Mouse (Mus musculus) hindbrain, embryonic 16.5 days (tissue): ENCODE data around the gene Zfp872. TPM values are rescaled to one million over a fixed set of nuclear protein-coding genes. Genes with fewer than 3 reads are reported as not detected.
"Not testable (repeated sequence)": the region's sequence is repeated elsewhere in the genome, so short reads cannot be mapped to it uniquely, and the experiment has no call there.

Experiments used
- ATAC-seq: fragments of 200-750 bp; cut with Nextera tagmentation; 2 replicates; pipeline ENCODE4 v1.8.0; 2017; ENCODE audit warnings: moderate TSS enrichment, moderate library complexity
- H3K27ac ChIP-seq: fragments of 300-500 bp; sonication (generic); 2 replicates; pipeline ENCODE4 v1.5.1; 2014; ENCODE audit warnings: low read depth, mild to moderate bottlenecking, control low read depth, low read length, moderate library complexity
- H3K27me3 ChIP-seq: fragments of 300-500 bp; sonication (generic); replicated peaks from 2 replicates; pipeline ENCODE4 v1.6.1; 2014; ENCODE audit warnings: low read length; ENCODE audit not compliant: control insufficient read depth, insufficient read depth
- H3K36me3 ChIP-seq: fragments of 300-500 bp; sonication (generic); 2 replicates; pipeline ENCODE4 v1.6.1; 2014; ENCODE audit warnings: mild to moderate bottlenecking, low read length, moderate library complexity, mixed read lengths; ENCODE audit not compliant: control insufficient read depth, insufficient read depth
- H3K4me1 ChIP-seq: fragments of 300-500 bp; sonication (generic); 2 replicates; pipeline ENCODE4 v1.6.1; 2014; ENCODE audit warnings: low read depth, low read length; ENCODE audit not compliant: control insufficient read depth, insufficient read depth
- H3K4me2 ChIP-seq: fragments of 300-500 bp; sonication (generic); 2 replicates; pipeline ENCODE4 v1.6.1; 2014; ENCODE audit warnings: mild to moderate bottlenecking, low read length, control low read depth, moderate library complexity
- H3K4me3 ChIP-seq: fragments of 300-500 bp; sonication (generic); 2 replicates; pipeline ENCODE4 v1.5.1; 2014; ENCODE audit warnings: mild to moderate bottlenecking, low read length, control low read depth, moderate library complexity
- H3K9ac ChIP-seq: fragments of 300-500 bp; sonication (generic); 2 replicates; pipeline ENCODE4 v1.6.1; 2014; ENCODE audit warnings: low read depth, mild to moderate bottlenecking, control low read depth, low read length, moderate library complexity
- H3K9me3 ChIP-seq: fragments of 300-500 bp; sonication (generic); 2 replicates; pipeline ENCODE4 v1.6.1; 2014; ENCODE audit warnings: mild to moderate bottlenecking, low read length, moderate library complexity; ENCODE audit not compliant: control insufficient read depth
- WGBS: fragments of 180-500 bp; shearing (Covaris S2); extraction: QIAGEN DNeasy Blood & Tissue Kit; methylation state at CpG from one replicate; pipeline ENCODE4 v1.1.7; 2014; 5-methylcytosine and 5-hydroxymethylcytosine counted together
- polyA plus RNA-seq: library from polyadenylated mRNA; unstranded; fragments of >200 nt; fragmentation: Nextera tagmentation; extraction: Ambion mirVana; gene quantifications from 2 replicates; pipeline ENCODE4 v1.2.1, GENCODE M21; 2015

Zfp872 gene
- polyA plus RNA-seq, 1 experiment from 2014 or later: 1.1 TPM

DNA sequence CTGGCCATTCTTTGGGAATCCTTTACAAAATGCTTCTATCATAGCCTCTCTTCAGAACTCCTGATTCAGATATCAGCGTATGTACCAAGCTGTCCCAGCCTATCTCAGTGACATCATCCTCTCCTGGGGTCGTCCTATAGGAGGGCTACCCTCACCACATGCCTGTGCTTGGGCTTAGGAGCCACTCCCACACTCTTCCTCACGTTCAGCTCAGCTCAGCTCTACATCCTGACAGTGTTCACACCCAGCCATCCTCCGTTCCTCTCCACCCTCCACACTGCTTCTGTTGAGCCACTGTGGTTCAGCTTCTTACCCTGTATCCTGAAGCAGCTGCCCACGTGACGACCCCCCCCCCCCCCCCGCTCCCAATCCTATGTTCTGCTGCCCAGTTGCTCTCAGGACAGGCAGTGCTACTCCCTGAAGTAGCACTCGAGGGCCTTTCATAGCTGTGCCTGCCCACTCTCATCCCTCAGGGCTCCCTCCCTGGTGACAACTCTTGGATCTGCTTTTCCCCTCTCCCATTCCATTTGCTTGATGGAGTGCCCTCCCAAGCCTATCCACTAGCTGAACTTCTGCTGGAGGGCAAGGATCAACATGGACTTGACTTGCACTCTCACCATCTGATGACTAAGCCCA is 30.1 kb downstream of the Zfp872 start:
- no peaks in the 10 kb centered on the region for H3K4me1 ChIP-seq
- no peaks in the 10 kb centered on the region for H3K36me3 ChIP-seq
- H3K4me3 ChIP-seq: no peak overlapping the region
- no peak overlapping the region for H3K27ac ChIP-seq
- H3K9ac ChIP-seq: no peak overlapping the region
- no peak for ATAC-seq
- 58% methylated on average over 5 of the region's 8 CpGs for WGBS
- H3K27me3 ChIP-seq: no peaks in the 10 kb centered on the region
- H3K4me2 ChIP-seq: no peak overlapping the region
- H3K9me3 ChIP-seq: no peaks in the 10 kb centered on the region

DNA sequence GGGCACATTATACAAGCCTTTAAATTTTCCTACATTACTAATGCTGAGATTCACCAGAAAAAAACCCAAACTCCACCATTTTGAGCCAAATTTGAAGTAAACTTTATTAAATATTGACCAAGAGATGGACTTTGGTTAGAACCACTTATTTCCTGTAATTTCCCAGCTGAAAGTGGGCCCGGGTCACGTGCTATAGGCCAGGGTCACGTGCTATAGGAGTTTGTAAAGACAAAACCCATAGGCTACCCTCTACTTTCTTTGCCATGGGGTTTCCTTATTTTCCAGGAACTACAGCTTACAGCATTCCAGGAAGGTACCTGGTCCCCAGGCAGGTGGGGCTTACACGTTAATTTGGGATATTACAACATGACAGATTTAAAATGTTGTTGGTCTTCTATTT is 36.2 kb downstream of the Zfp872 start:
- no peaks in the 10 kb centered on the region for H3K36me3 ChIP-seq
- H3K4me2 ChIP-seq: no peak overlapping the region
- 94% methylated on average over 4 of the region's 4 CpGs for WGBS
- no peak for ATAC-seq
- no peak overlapping the region for H3K9ac ChIP-seq
- no peaks in the 10 kb centered on the region for H3K9me3 ChIP-seq
- no peak overlapping the region for H3K4me3 ChIP-seq
- H3K27ac ChIP-seq: no peak overlapping the region
- no peaks in the 10 kb centered on the region for H3K4me1 ChIP-seq
- no peaks in the 10 kb centered on the region for H3K27me3 ChIP-seq

DNA sequence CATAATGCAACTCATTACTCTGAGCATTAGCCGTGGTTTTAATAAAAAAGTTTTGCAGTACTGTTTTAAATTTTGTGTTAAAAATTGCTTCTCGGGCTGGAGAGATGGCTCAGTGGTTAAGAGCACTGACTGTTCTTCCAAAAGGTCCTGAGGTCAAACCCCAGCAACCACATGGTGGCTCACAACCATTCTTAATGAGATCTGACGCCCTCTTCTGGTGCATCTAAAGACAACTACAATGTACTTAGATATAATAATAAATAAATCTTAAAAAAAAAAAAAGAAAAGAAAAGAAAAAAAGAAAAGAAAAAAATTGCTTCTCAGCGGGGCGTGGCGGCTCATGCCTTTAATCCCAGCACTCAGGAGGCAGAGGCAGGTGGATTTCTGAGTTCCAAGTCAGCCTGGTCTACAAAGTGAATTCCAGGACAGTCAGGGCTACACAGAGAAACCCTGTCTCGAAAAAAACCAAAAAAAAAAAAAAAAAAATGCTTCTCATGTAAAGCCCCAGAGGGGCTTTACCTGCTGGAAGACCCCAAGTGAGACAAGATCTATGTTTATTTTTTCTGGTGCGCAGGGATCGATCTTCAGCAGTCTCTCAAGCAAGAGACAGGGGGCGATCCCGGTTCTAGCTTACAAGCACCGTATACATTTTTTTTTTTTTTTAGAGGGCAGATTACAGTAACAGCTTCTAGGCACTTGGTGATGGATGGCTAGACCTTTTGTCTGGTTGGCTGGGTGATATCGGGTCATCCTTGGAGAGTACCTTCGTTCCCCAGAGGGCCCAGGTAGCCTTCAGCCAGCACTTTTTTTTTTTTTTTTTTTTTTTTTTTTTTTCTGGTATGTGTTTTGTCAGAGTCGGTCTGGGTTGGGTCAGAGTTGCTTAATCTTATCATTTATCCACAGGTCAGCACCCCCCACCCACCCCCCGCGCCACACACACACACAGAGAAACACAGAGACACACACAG is 36.9 kb downstream of the Zfp872 start:
- Histone ChIP-seq H3K36me3 (no peaks in the 10 kb centered on the region), H3K9me3 (no peaks in the 10 kb centered on the region), H3K4me2 (peak overlapping the region; percentile 75), H3K4me1 (no peaks in the 10 kb centered on the region), H3K27ac (no peak overlapping the region), H3K4me3 (peak overlapping the region; percentile 88), H3K9ac (peak overlapping the region; percentile 86; the same call in 1 of the 2 replicates), H3K27me3 (no peaks in the 10 kb centered on the region)
- 24% methylated on average over 17 of the region's 17 CpGs for WGBS
- peak; percentile 65 for ATAC-seq

DNA sequence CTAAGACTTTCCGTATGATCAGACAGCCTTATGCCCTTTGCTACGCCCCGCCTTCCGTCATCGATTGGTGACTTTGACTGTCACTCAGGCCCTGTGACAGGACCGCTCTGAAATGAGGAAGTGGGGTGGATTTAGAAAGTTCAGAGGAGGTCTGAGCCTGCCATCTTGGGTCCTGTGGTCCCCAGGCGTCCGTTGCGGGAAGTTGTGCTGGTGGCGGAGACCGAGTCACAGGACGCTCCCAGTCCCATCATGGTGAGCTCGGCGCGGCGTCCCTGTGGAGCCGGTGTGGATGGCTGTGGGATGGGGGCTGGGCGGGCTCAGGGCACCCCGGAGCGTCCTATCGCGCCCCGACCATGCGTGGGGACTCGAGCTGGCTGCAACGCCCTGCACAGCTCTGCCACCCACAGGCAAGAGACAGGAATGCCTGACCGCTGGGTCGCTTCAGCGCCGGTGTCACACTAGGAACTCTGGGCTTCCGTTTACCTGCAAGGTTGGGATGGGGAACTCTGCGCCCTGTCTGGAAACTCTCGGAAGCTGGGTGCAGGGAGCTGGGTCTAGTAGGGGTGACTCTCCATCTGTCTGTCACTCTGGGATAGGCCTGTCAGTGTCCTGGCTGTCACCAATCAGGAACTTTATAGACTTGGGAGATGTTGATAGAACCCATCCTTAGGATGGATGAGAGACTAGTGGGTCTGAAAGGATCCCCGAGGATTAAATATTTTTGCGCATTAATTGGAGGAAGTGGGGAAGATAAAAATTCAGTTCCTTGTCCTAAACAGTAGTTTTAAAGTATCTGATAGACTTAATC is 37.9 kb downstream of the Zfp872 start, which contains the start of gene Zfp809:
Gene Zfp809, plus strand, starts transcription at position 134 of the 808 bp plus-strand sequence.
- Histone ChIP-seq H3K4me2 (peak within 1 kb of the TSS; percentile 75), H3K4me3 (peak within 1 kb of the TSS; percentile 88), H3K27ac (peak within 1 kb of the TSS; percentile 89), H3K9me3 (no peaks in the 10 kb centered on the region), H3K9ac (peak within 1 kb of the TSS; percentile 86), H3K4me1 (no peaks in the 10 kb centered on the region), H3K27me3 (no peaks in the 10 kb centered on the region), H3K36me3 (no peaks in the 10 kb centered on the region)
- peak; percentile 100 for ATAC-seq
- 3% methylated on average over 27 of the region's 35 CpGs for WGBS

DNA sequence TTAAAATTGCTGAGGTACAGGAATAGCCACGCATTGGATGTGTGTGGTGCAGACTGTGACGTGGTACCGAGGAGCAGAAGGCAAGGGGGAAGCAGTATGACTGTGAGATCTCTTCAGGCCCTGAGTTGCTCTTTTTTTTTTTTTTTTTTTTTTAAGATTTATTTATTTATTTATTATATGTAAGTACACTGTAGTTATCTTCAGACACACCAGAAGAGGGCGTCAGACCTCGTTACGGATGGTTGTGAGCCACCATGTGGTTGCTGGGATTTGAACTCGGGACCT is 38.4 kb downstream of the Zfp872 start:
- H3K27me3 ChIP-seq, H3K9me3 ChIP-seq, H3K27ac ChIP-seq, ATAC-seq, H3K9ac ChIP-seq, H3K36me3 ChIP-seq, H3K4me1 ChIP-seq: not testable (repeated sequence)
- H3K4me2 ChIP-seq: peak overlapping the region; percentile 75
- peak overlapping the region; percentile 88 for H3K4me3 ChIP-seq
- 71% methylated on average over 7 of the region's 7 CpGs for WGBS

DNA sequence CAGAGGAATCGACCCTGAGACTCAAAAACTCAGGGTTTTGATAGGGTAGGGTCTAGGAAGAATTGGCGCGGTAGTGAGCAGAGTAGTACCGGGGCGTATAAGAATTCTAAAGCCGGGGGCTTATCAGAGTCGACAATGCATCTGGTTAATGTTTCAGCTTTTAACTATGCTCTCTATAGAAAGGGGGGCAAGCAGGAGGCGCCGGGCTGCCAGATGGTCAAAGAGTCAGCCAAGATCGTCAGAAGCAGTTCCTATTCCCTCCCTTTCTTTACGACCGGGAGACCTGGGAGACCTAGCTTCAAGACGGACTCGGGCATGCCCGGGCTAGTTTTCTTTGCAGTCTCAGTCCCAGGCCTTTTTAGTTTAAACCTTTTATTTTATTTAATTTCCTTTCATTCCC is 39.0 kb downstream of the Zfp872 start:
- Histone ChIP-seq H3K4me3 (no peak overlapping the region), H3K36me3 (no peaks in the 10 kb centered on the region), H3K27ac (no peak overlapping the region), H3K4me2 (no peak overlapping the region), H3K9ac (no peak overlapping the region), H3K4me1 (no peaks in the 10 kb centered on the region), H3K27me3 (no peaks in the 10 kb centered on the region), H3K9me3 (no peaks in the 10 kb centered on the region)
- ATAC-seq: no peak
- WGBS: 80% methylated on average over 15 of the region's 15 CpGs

DNA sequence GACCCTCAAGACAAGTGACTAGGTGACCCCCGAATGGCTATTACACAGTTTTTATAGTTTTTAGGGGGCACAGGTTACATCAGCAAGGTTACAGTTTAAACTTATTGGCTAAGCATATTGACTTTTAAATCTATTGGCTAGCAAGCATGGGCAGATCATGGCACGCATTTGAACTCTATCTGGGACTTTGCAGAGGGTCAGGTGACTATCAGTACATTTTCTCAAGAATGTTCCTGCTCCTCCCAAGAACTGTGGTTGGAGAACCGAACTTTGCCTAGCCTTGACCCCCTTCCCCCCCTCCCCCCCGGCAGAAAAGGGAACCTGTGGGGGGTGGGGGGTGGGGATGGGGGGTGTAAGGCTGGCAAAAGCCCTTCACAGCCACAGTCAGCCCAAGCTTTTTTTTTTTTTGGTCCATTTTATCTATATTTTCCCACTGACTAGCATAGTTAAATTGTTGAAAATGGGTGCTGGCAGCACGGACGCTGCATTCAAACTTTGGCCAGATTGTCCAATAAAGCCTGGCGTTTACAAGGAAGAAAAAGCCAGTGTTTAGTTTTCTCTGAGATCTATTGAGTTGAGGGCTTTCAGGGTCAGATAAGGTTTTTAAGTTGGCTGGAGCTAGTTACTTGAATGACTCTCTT is 41.6 kb downstream of the Zfp872 start:
- Histone ChIP-seq H3K4me1 (no peaks in the 10 kb centered on the region), H3K9me3 (no peaks in the 10 kb centered on the region), H3K4me2 (no peak overlapping the region), H3K36me3 (no peaks in the 10 kb centered on the region), H3K9ac (no peak overlapping the region), H3K4me3 (no peak overlapping the region), H3K27ac (no peak overlapping the region), H3K27me3 (no peaks in the 10 kb centered on the region)
- 92% methylated on average over 7 of the region's 7 CpGs for WGBS
- ATAC-seq: no peak

DNA sequence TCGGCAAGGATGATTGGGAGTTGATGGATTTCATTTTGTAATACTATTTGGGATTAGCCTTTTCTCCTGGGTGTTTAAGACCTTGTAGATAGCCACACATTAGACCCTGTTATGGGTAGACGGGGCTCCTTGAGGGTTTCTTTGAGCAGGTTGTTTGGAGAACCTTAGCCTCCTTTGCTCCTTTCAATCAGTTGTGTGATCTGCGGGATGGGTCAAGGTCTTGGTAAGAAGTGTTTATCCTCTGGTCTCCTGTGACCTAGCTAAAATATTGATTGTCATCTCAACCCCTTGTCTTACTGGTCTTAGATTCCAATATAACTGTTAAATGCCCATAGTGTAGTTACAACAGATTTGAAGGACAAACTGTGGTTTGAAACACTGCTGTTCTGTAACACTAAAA is 42.2 kb downstream of the Zfp872 start:
- no peak for ATAC-seq
- H3K9ac ChIP-seq: no peak overlapping the region
- no peaks in the 10 kb centered on the region for H3K27me3 ChIP-seq
- no peaks in the 10 kb centered on the region for H3K4me1 ChIP-seq
- H3K36me3 ChIP-seq: no peaks in the 10 kb centered on the region
- no peaks in the 10 kb centered on the region for H3K9me3 ChIP-seq
- H3K4me3 ChIP-seq: no peak overlapping the region
- H3K27ac ChIP-seq: no peak overlapping the region
- H3K4me2 ChIP-seq: no peak overlapping the region
- 96% methylated on average over 3 of the region's 3 CpGs for WGBS
